In genomic region chr8:109407913-109408312, GRCm38 (mm10) we compare ENCODE assay signal across 14 mouse cellular contexts.
DNase-seq lines count a peak whose midpoint lies in the region; ATAC-seq and TF ChIP-seq lines count a peak whose summit lies in the region.
"Had no signal": no experiment of that assay in that cellular context is flagged by ENCODE, and none has a peak within 500 bp of the region (broad histone marks: within the 10 kb centered on the region; RNA-seq: fewer than 3 reads in every experiment).

No protein-coding gene starts in this region.

- TF ChIP-seq CTCF in kidney, postnatal 0 days (IDR thresholded peaks at IDR 0.05; ENCODE audit: low read depth), result peak; percentile 29; the same call in 1 of the 2 replicates
- peak; percentile 28 for TF ChIP-seq CTCF in Patski (IDR thresholded peaks at IDR 0.05)
- peak; percentile 30 for TF ChIP-seq CTCF in stomach, postnatal 0 days (IDR thresholded peaks at IDR 0.05; ENCODE audit: low read depth)

- TF ChIP-seq EP300 in stomach, postnatal 0 days (optimal IDR thresholded peaks at IDR 0.05), result no peak

- no peaks in the 10 kb centered on the region for H3K27me3 ChIP-seq in kidney, postnatal 0 days (ENCODE audit: insufficient read depth, low read length)
- no peaks in the 10 kb centered on the region for H3K27me3 ChIP-seq in neural tube, embryonic 11.5 days (ENCODE audit: control insufficient read depth, insufficient read depth, low read length)
- H3K27me3 ChIP-seq in Patski, result peaks cover 18% of the 10 kb centered on the region
- no peaks in the 10 kb centered on the region for H3K27me3 ChIP-seq in stomach, postnatal 0 days (ENCODE audit: control insufficient read depth, insufficient read depth, low read length)
- H3K27me3 ChIP-seq: hindbrain, embryonic 15.5 days; limb, embryonic 15.5 days; neural tube, embryonic 12.5 days had no signal

- H3K4me2 ChIP-seq in kidney, postnatal 0 days (ENCODE audit: low read length), result no peak overlapping the region
- H3K4me2 ChIP-seq in neural tube, embryonic 11.5 days (ENCODE audit: low read depth), result no peak overlapping the region
- H3K4me2 ChIP-seq in stomach, postnatal 0 days (replicated peaks; ENCODE audit: low read depth), result no peak overlapping the region
- H3K4me2 ChIP-seq: hindbrain, embryonic 15.5 days; limb, embryonic 15.5 days; neural tube, embryonic 12.5 days had no signal

- CTCF ChIA-PET in Patski (lab: Charles Lee), result no interaction called here

- H3K4me3 ChIP-seq in kidney, postnatal 0 days (replicated peaks; ENCODE audit: low read depth, low read length), result no peak overlapping the region
- no peak overlapping the region for H3K4me3 ChIP-seq in neural tube, embryonic 11.5 days (ENCODE audit: low read depth, low read length)
- H3K4me3 ChIP-seq in stomach, postnatal 0 days (ENCODE audit: low read depth, low read length), result no peak overlapping the region
- H3K4me3 ChIP-seq: heart, embryonic 10.5 days; hindbrain, embryonic 15.5 days; limb, embryonic 15.5 days; neural tube, embryonic 12.5 days had no signal

- no peaks in the 10 kb centered on the region for H3K9me3 ChIP-seq in kidney, postnatal 0 days (replicated peaks; ENCODE audit: low read length)
- no peaks in the 10 kb centered on the region for H3K9me3 ChIP-seq in neural tube, embryonic 11.5 days (ENCODE audit: control insufficient read depth, low read length)
- no peaks in the 10 kb centered on the region for H3K9me3 ChIP-seq in stomach, postnatal 0 days (ENCODE audit: control insufficient read depth, low read length)
- H3K9me3 ChIP-seq: heart, embryonic 10.5 days; hindbrain, embryonic 15.5 days; limb, embryonic 15.5 days; neural tube, embryonic 12.5 days had no signal

- 61% methylated on average over 5 of the region's 5 CpGs for WGBS in kidney, postnatal 0 days
- 63% methylated on average over 5 of the region's 5 CpGs for WGBS in neural tube, embryonic 11.5 days
- 50% methylated on average over 5 of the region's 5 CpGs for whole genome bisulfite sequencing in stomach, postnatal 0 days

- H3K36me3 ChIP-seq in kidney, postnatal 0 days (ENCODE audit: insufficient read depth, low read length), result no peaks in the 10 kb centered on the region
- no peaks in the 10 kb centered on the region for H3K36me3 ChIP-seq in neural tube, embryonic 11.5 days (ENCODE audit: control insufficient read depth, insufficient read depth, low read length)
- no peaks in the 10 kb centered on the region for H3K36me3 ChIP-seq in stomach, postnatal 0 days (ENCODE audit: control insufficient read depth, insufficient read depth, low read length)
- H3K36me3 ChIP-seq: G1E; heart, embryonic 10.5 days; hindbrain, embryonic 15.5 days; limb, embryonic 15.5 days; neural tube, embryonic 12.5 days had no signal

- H3K9ac ChIP-seq in kidney, postnatal 0 days (ENCODE audit: low read depth, low read length), result no peak overlapping the region
- H3K9ac ChIP-seq in neural tube, embryonic 11.5 days (ENCODE audit: low read length), result no peak overlapping the region
- no peak overlapping the region for H3K9ac ChIP-seq in stomach, postnatal 0 days (ENCODE audit: low read length)
- H3K9ac ChIP-seq: hindbrain, embryonic 15.5 days; limb, embryonic 15.5 days; neural tube, embryonic 12.5 days had no signal

- no peak for ATAC-seq in kidney, postnatal 0 days (replicated peaks; ENCODE audit: low FRiP score, low read depth)
- ATAC-seq in neural tube, embryonic 11.5 days (ENCODE audit: insufficient read depth, low FRiP score, low TSS enrichment), result no peak
- no peak for ATAC-seq in Patski
- ATAC-seq in stomach, postnatal 0 days (ENCODE audit: low FRiP score, low TSS enrichment), result no peak

- DNase-seq in kidney, postnatal 0 days (ENCODE audit: low spot score), result peak; percentile 7
- no peak for DNase-seq in kidney, adult 18-20 months
- DNase-seq in neural tube, embryonic 11.5 days (ENCODE audit: low spot score), result peak; percentile 40
- DNase-seq in neural tube, embryonic 10.5 days (ENCODE audit: extremely low spot score, low spot score), result no peak
- DNase-seq in Patski (ENCODE audit: low read depth, low spot score), result no peak
- DNase-seq in stomach, postnatal 0 days (ENCODE audit: low spot score), result no peak
- no peak for DNase-seq in spleen, adult 18-20 months
- DNase-seq: adrenal gland, adult 8-10 months; kidney, postnatal 10 days had no signal

- in situ Hi-C loops in Patski (cut with MboI; ENCODE audit: low pct_unique_long_range_greater_than_20kb), result no loop called here

- H3K27ac ChIP-seq in kidney, postnatal 0 days, result no peak overlapping the region
- H3K27ac ChIP-seq in neural tube, embryonic 11.5 days (ENCODE audit: low read depth, low read length), result no peak overlapping the region
- H3K27ac ChIP-seq in stomach, postnatal 0 days (replicated peaks), result no peak overlapping the region
- H3K27ac ChIP-seq: heart, embryonic 10.5 days; hindbrain, embryonic 15.5 days; limb, embryonic 15.5 days; neural tube, embryonic 12.5 days had no signal

- no peaks in the 10 kb centered on the region for H3K4me1 ChIP-seq in kidney, postnatal 0 days (replicated peaks; ENCODE audit: insufficient read depth, low read length)
- H3K4me1 ChIP-seq in neural tube, embryonic 11.5 days (ENCODE audit: control insufficient read depth, insufficient read depth, low read length), result no peaks in the 10 kb centered on the region
- no peaks in the 10 kb centered on the region for H3K4me1 ChIP-seq in stomach, postnatal 0 days (replicated peaks; ENCODE audit: control insufficient read depth, insufficient read depth)
- H3K4me1 ChIP-seq: heart, embryonic 10.5 days; hindbrain, embryonic 15.5 days; limb, embryonic 15.5 days; neural tube, embryonic 12.5 days had no signal

- POLR2A ChIA-PET in Patski (lab: Charles Lee), result no interaction called here

Comparison
In these comparisons a context has a peak if more than half of its experiments do, and no peak if none do; other contexts are left out.
1. DNase-seq: peak in kidney, postnatal 0 days (single experiment) and neural tube, embryonic 11.5 days (single experiment); none in kidney, adult 18-20 months (single experiment), neural tube, embryonic 10.5 days (single experiment), Patski (single experiment), stomach, postnatal 0 days (single experiment) and spleen, adult 18-20 months (0 of 2).
2. Peak in every context shown above with its lines, with median percentiles within 50 percentile points of each other: CTCF ChIP-seq.